22 mouse cellular contexts compared by ENCODE assay signal in genomic region chr16:91199815-91200214, GRCm38 (mm10). TPM values are rescaled to one million over a fixed set of nuclear protein-coding genes. Genes with fewer than 3 reads are reported as not detected.
"Had no signal": no experiment of that assay in that cellular context is flagged by ENCODE, and none has a peak within 500 bp of the region (broad histone marks: within the 10 kb centered on the region; RNA-seq: fewer than 3 reads in every experiment).

No protein-coding gene starts in this region.

- H3K27me3 ChIP-seq: liver, embryonic 13.5 days; lung, embryonic 15.5 days had no signal

- H3K36me3 ChIP-seq: kidney, embryonic 15.5 days; limb, embryonic 12.5 days; liver, embryonic 13.5 days; lung, embryonic 15.5 days; midbrain, embryonic 15.5 days had no signal

- H3K4me3 ChIP-seq: kidney, embryonic 15.5 days; limb, embryonic 12.5 days; liver, embryonic 13.5 days; lung, embryonic 15.5 days; megakaryocyte, embryonic 14.5 days; midbrain, embryonic 15.5 days had no signal

- H3K27ac ChIP-seq: kidney, embryonic 15.5 days; limb, embryonic 12.5 days; liver, embryonic 13.5 days; lung, embryonic 15.5 days; macrophage; midbrain, embryonic 15.5 days had no signal

- H3K9ac ChIP-seq: kidney, embryonic 15.5 days; limb, embryonic 12.5 days; liver, embryonic 13.5 days; liver, postnatal 0 days; lung, embryonic 15.5 days; midbrain, embryonic 15.5 days had no signal

- ATAC-seq: intestine, embryonic 16.5 days; liver, postnatal 0 days; midbrain, embryonic 15.5 days had no signal

- H3K4me2 ChIP-seq: kidney, embryonic 15.5 days; limb, embryonic 12.5 days; liver, embryonic 13.5 days; lung, embryonic 15.5 days; midbrain, embryonic 11.5 days; midbrain, embryonic 15.5 days had no signal

- DNase-seq: kidney, adult 2 months; kidney, postnatal 14 days; liver; liver, embryonic 13.5 days; liver, postnatal 0 days; lung, postnatal 14 days; retina, postnatal 1 day; right cerebral cortex, postnatal 4 days; spleen, adult 18-20 months; thymus, adult 2 months; thymus, postnatal 25 days had no signal

- H3K9me3 ChIP-seq: liver, embryonic 13.5 days; lung, embryonic 15.5 days; midbrain, embryonic 15.5 days had no signal

- H3K4me1 ChIP-seq: kidney, embryonic 15.5 days; limb, embryonic 12.5 days; liver, embryonic 13.5 days; lung, embryonic 15.5 days; midbrain, embryonic 15.5 days had no signal

RNA-seq across cellular contexts. Expression of gene Olig2, which starts 25.4 kb away (rescaled TPM):
- total RNA-seq: neutrophil, adult 5-6 weeks had no signal
- polyA plus RNA-seq: intestine, embryonic 16.5 days; kidney, embryonic 15.5 days; large intestine, adult 2 months; limb, embryonic 12.5 days; liver, embryonic 13.5 days; liver, postnatal 0 days; lung, embryonic 15.5 days; macrophage; stomach, embryonic 14.5 days had no signal
